Mouse (Mus musculus) lung, adult 18-20 months (tissue): ENCODE results near the gene Pfn3.
"Not testable (repeated sequence)": the region's sequence is repeated elsewhere in the genome, so short reads cannot be mapped to it uniquely, and the experiment has no call there.

ENCODE experiments used
- DNase-seq, 2 experiments: peaks; one replicate each; pipeline ENCODE4 v3.0.0; 2022; ENCODE audit warnings: mixed read lengths in 2 of 2

Gene Pfn3

DNA sequence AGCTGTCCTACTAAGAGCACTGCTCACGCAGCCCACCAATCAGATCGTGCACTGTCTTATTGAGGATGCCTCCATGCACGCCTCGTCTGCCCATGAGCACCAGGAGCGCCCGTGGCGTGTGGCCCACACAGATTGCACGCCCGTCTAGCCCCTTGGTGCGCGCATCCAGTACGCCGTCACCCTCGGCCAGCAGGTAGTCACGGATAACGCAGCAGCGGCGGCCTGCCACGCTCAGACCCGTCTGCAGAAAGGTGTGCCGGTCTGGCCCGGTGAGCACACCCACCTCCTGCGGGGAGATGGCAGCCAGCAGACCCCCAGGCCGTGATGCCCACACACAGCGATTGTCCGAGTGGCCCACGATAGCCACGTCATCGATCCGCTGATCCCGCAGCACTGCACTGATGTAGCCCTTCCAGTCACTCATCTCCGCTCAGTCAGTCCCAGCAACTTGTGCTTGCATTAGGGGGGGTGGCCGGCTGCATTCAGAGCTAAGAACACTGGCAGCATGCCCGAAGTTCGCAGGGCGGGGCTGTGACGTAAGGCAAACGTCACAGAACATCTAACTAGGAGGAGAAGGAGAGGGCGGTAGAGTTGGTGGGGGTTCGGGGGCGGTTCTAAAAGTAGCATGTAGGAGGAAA, at the start of gene Pfn3:
TSS of gene Pfn3 (minus strand) at position 490 of the 638 bp plus-strand sequence.
- peak in 1 of 2 experiments; percentile 39 for DNase-seq

DNA sequence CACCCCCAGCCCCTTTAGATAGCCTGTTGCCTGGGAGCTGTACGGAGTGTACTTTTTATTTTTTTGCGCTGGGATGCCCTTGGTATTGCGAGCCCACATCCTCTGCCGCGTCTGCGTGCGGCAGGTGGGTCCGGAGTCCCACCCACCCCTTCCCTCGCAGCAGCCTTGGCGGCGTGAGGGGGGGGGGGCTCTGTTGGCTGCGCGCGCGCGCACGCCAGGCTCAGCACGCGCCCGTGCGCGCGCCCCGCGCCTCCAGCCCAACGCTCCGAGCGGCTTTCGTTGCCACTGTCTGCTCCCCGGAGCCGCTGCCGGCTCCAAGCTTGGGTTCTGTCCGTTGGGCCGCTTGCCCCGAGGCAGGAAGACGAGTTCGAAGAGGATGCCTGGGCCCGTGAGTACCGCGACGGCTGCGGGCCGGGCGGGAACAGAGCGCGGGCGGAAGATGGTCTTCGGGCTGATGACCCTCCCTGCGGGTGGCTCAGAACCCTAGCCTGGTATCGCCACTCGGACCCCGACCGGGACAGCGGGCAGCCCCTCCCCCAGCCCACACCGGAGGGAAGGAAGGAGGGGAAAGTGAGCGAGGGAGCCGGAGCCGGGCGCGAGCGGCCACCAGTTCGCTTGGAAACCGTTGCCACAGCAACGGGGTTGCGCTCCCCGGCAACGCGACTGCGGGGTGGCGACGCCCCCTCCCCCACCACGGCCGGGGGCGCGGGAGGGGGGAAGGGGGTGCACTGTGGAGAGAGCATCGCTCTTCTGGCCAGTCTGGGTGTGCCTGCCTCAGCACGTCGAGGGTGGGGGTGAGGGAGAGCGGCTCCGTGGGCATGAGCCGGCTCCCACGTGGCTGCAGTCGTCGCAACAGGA, 49.2 kb upstream of the Pfn3 start, which contains the start of gene Prr7:
TSS of gene Prr7 (plus strand) at position 241 of the 858 bp plus-strand sequence.
- DNase-seq: peak; percentile 27 to 33

DNA sequence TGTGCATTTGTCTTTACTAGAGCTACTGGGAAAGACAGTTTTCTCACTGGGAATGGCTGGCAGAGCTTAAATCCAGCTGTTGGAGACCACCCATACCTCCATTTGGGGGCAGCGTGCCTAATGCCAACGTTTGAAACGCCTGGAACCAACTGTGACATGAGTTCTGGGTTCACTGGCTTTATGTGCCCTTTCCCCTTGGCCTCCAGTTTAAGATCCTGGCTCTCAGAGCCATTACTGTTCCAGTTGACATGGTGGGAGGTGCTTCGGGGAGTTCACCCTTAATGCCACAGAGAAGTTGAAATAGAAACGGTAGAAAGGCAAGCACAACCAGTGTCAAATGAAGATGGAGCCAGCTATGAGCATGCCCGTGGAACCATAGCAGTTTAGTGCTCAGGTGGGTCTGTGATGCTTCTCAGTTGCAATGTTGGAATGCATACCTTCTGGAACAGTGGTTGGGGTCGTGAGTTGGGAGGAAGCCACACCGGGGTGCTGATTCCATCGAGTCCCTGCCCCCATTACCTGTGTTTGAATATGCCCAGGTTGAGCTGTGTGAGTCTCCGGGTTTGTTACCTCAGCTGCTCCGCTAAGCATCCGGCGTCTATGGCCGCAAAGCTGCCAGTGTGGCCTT, 48.5 kb upstream of the Pfn3 start:
- no peak for DNase-seq

DNA sequence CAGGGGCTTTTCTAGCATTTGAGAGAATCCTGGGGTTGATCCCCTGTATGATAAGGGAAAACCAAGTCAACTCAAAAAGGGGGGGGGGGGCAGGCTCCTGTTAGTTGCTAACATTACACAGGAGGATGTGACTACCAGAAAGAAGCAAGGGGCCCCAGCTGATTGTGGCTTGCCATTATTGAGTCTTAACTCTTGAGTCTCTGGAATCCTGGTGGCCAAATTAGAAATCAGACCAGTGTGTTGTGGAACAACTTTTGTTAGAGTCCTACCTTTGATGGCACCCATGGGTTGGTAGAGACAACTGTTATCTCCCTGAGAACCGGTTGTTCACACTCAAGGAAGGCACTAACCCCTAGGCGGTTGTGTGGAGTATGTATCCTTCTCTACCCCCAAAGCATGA, 47.9 kb upstream of the Pfn3 start:
- no peak for DNase-seq

DNA sequence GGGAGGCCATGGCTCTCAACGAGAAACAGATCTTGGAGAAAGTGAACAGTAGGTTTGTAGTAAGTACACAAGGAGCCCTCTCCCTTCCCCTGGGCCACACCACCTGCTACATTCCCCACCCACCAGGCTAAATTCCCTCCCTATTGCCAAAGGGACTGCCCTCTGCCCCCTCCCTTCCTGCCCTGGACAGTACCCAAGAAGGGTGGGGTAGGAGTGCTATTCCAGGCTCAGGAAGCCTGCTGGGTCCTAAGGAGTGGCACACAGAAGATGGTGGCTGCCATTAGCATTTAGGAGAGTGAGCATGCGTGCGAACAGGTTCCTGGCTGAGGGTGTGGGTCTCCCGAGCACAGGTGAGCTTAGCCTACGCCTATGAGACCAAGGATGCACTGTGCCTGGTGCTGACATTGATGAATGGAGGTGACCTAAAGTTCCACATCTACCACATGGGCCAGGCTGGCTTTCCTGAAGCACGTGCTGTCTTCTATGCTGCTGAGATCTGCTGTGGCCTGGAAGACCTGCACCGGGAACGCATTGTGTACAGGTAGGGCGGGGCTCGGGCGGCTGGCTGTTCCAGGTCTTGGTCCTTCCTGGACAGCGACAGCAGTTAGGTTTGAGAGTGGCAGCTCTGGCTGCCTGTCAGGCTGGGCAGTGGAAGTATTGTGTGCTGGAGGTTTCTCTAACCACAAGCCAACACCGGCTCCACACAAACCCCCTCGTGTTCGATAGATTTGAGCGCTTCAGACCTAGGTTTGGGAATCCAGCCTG, 36.9 kb upstream of the Pfn3 start:
- peak; percentile 78 to 84 for DNase-seq

DNA sequence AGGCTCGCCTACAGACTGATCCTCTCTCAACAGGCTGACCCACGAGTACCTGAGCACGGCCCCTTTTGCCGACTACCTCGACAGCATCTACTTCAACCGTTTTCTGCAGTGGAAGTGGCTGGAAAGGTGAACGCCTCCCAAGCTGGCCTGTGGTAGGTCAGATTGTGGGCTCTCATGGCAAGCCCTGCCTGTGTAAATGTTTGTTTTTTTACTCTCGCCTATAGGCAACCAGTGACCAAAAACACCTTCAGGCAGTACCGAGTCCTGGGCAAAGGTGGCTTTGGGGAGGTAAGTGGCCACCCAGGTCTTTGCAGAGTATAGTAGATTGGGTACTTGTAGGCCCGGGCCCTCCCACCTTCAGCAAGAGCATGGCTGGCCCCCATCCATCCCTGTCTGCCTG, 36.3 kb upstream of the Pfn3 start:
- DNase-seq: peak; percentile 51 to 67

DNA sequence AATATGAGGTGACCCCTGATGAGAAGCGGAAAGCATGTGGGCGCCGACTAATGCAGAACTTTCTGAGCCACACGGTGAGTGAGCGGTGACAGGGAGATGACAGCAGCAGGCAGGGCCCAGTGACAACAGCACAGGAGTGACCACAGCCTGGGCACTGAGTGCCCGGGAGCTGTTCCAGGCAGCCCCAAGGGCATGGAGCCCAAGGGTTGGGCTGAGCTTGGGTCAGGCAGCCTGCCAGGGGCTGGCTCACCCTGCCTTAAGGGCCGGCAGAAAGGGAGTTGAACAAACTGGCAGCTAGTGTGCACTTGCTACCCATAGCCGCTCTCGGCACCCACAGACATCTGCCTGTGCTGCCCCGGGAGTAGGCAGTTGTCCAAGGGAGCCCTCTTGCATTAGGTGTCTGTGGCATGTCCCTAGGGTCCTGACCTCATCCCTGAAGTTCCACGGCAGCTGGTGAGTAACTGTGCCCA, 35.5 kb upstream of the Pfn3 start:
- DNase-seq: peak; percentile 79 to 83

DNA sequence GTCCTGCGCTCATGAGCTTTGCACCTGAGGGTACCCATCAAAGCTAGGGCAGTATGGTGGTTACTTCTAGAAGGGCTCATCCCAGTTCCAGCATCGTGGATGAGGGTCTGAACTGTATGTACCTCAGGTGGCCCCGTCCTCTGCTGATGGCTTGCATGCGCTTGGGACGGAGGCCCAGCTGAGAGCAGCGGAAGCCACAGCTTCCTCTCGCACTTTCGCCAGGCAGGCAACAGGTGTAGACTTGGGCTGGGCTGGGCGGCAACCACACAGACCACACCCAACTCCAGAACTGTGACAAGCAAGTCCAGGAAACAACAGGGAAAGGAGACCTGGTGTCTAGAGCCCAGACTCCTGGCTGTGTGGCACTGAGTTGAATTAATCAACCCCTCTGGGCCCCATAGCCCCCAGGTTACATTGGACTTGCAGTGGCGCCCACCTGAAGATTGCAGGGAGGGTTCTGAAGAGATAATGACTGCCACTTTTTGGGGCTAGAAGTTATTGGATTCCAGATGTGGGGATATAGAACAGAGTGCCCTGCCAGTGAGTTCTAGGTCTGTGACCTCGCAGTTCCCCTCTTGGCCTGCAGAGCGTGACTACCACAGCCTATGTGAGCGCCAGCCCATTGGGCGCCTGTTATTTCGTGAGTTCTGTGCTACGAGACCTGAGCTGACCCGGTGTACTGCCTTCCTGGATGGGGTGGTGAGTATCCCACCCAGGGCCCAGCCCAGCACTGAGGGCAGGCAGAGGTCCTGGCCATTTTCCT, 34.8 kb upstream of the Pfn3 start:
- peak; percentile 58 for DNase-seq

DNA sequence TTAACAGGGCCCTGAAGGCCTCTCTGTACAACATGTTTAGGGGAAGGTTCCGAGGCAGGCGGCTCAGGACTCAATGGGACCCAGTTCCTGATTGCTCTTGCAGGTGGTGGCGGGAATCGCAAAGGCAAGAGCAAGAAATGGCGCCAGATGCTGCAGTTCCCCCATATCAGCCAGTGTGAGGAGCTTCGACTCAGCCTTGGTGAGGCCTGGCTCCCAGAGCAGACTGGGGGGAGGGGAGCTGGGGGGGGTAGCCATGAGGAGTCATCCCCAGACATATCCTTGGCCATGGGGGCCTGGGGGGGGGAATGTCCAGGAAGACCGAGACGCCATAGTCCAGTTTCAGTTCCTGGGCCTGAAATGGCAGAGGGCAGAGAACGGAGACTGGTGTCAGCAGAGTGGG, 34.2 kb upstream of the Pfn3 start:
- DNase-seq: no peak

DNA sequence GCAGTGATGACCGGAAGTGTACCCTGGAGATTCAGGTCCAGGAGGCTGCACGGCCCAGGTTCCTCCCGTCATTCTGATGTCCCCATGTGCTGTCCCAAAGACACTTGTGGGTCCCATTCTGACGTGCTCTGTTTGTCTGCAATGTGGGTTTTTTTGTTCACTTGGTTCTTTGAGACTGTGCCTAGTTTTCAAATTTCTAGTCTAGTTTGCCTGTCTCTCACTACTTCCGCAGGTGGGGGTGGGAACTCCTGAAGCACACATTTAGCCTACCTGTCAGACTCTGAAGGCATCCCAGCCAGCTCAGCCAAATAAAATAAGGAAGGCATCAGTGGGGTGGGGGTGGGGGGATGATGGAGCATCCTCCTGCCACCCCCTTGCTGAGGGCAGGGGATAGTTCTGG, 33.1 kb upstream of the Pfn3 start:
- DNase-seq: no peak

DNA sequence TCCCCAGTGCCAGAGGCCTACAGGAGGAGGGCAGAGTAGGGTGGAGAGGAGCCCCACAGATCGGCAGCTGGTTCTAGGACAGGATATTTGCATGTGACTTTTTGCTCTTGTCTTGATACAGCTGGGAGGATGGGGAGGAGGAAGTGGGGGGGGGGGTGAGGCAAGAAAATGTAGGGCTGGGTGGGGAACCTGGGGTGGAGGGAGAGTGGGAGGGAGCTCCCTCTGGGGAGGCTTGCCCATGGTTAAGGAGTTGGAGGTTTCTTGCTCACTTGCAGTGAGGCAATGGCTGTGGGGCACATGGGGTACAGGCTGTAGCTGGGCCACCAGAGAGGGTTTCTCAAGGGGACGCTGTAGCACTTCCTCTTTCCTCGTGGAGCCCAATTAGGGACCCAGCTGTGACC, 32.5 kb upstream of the Pfn3 start:
- DNase-seq: peak; percentile 56 to 59

DNA sequence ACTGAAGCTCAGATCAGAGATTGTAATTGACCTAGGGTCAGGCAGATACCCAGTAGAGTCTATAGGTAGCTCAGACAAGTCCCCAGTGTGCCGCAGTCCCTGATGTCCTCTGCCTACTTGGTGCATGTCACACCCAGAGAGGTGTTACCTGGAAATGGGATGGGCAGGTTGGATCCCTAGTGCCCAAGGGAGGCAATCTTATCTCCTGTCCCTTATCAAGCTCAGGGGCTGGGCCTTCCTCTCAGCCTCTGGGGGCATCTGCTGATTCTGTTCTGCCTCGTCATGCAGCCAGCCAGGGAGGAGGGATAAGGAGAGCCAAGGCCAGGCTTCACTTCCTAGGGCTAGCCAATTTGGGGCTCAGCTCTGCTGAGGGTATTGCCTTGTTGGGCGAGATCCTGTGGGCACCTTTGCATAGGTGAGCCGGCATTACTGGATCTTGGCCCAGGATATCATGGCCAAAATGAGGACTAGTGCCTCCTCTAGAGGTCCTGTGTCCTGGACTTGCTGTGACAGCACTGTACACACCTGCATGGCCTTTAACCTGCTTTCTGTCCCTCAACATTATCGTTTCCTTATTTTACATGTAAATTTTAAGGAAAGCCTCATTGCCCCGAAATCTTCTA, 31.6 kb upstream of the Pfn3 start:
- DNase-seq: no peak

DNA sequence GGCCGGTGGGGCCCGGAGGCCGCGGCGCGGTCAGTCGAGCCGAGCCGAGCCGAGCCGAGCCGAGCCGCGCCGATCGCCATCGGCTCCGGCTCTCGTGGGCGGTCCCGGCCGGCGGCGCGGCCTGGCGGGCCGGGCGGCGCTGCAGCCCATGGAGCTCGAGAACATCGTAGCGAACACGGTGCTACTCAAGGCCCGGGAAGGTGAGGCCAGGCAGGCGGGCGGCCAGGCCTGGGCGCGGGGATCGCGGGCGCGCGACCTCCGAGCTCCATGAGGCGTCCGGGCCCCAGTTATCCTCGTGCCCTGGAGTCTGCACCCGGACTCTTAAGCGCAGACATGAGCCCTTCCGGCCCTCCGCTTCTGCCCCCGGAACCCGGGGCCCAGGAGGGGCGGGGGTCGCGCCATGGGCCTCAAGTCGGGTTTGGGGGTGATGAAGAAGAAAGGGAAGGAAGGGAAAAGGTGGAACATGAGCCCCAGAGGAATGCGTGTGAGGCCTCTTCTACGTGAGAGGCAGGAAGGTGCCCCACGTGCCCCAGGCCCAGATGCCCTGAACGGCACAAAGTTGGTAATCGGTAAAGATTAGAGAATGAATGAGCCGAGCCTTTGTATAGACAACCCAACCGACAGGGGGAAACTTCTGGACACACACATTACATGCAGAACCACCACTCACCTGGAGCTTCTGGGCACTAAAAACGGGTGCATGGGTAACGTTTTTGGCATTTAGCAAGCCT, 30.5 kb upstream of the Pfn3 start:
- DNase-seq: peak in 1 of 2 experiments; percentile 46

DNA sequence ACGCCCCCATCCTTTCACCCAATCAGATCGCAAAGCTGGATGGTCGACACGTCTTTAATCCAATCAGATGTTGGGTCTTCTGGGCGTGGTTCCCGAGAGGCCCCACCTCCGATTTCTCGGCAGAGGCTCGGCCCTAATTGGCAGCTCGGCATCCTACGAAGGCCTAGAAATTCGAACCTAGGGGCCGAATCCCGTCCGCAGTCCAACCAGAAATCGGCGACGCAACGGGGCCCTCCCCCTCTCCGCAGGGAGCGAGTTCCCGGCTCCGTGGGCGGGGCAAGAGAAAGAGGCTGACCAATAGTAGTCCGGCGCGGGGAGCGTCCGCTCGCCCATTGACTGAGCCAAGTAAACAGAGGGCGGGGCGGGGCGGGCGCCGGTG, 29.9 kb upstream of the Pfn3 start, which contains the start of gene Grk6:
TSS of gene Grk6 (plus strand) at position 136 of the 379 bp plus-strand sequence.
- DNase-seq: peak; percentile 100

DNA sequence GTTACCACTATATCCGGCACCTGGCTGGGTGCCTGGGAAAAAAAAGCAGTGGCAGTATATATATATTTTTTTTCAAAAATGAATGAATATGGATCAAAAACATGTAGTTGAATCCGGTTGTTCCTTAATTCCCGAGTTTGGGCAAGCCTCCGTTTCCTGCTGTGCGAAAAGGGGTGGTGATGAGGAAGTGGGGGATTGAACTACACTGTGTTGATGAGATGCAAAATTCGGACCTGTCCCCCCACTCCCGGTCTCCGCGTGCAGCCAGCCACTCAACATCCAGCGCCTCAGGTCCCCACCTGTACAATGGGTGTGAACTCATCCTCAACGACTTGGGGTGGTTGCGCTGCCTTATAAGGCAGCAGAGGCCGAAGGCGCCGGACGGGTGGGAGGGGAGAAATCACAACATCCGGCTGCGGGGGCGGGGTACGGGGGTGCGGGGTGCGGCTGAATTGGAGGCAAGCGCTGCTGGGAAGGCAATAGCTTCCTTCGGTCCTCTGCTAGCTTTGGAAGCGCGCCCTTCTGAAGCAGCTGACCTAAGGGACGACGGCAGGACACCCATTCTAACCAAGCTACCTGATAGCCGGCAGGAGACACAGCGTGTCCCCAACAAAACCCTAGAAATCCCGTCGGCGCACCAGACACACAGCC, 29.4 kb upstream of the Pfn3 start:
- peak; percentile 86 to 89 for DNase-seq

DNA sequence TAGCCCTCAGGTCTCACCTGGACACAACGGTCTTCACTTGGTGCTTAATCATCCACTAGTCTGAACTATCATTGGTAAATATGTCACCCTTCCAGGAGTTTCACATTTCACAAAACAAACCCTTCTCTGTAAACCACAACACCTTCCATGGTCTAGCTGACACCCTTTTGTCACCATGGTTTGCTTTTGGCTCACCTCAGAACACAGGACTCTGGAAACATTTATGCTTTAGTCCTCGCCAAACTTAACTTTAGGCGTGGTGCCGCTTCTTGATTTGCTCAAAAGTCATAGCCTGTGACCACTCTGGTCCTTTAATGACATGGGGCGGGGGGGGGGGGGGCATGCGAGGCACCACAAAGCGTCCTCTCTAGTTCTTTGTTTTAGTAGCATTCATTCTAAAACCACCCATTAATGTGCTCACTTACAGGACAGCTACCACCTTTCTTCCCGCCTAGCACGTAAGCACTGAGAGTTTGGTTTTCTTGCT, 28.8 kb upstream of the Pfn3 start:
- no peak for DNase-seq

DNA sequence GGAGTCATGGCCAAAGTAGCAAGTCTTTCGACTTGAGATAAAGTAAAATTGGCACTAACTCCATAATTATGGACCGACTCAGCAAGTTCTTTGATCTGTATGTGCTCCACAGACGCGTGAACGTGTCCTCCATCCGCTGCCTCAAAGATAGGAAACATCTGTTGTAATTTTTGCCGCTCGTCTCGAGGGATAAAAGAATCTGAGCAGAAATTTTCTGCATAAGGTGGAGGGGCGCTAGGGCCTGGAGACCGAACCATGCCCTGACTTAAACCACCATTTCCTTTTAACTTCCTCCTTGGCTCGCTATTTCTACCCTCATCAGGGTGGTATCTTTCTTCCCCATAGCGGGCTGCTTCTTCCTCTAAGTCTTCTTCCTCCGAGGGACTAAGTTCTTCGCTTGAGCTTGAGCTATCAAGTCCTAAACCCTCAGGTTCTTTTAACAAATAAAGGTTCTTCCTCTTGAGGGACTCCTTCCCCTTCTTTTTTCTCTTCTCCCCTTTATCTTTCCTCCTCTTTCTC, 22.1 kb upstream of the Pfn3 start:
- not testable (repeated sequence) for DNase-seq

DNA sequence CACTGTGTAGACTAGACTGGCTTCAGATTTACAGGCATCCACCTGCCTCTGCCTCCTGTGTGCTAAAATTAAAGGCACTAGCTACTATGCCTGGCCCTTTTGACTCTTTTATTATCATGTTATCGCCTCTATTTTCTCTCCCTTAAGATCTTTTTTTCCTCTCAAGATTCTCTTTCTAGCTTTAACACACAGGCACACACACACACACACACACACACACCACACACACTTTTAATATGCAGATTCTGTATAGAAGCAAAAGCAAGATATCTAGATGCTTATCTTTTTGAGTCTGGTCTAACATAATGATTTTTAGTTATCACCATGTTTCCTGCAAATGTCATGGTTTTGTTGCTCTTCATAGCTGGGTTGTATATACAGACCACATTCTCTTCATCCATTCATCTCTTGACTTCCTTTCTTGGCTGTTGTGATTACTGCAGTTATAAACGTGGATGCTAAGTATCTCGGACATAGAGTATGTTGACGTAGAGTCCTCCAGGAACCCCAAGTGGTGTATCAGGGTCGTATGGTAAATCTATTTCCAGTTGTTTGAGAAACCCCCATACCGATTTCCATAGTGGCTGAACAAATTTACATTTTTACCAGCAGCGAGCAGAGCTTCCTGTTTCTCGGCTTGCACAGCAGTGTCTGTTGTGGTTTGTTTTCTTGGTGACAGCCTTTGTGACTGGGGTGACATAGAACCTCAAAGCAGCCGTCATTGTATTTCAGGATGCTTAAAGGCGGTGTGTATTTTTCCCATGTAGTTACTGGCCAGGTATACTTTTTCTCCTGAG, 17.1 kb upstream of the Pfn3 start:
- DNase-seq: no peak

DNA sequence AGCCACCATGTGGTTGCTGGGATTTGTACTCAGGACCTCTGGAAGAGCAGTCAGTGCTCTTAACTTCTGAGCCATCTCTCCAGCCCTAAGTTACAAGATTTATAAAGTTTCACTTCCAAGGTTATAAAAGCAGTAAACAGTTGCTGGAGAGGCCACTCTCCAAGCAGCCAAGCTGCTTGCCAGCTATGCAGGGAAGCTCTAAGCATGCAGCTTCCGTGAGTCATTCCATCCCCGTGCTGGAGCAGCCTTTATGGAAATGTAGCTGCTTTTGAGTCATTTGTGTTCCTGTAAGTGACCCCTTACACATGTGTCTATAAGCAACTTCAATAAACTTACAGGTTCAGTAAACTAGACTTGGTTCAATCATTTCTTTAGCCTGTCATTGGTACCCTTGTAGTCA, 15.5 kb upstream of the Pfn3 start:
- DNase-seq: no peak
